Mouse (Mus musculus) megakaryocyte, adult 5-6 weeks (primary cell): ENCODE results near the gene Tmem210. TPM values are rescaled to one million over a fixed set of nuclear protein-coding genes. Genes with fewer than 3 reads are reported as not detected.
"Not testable (repeated sequence)": the region's sequence is repeated elsewhere in the genome, so short reads cannot be mapped to it uniquely, and the experiment has no call there.

Source experiments
- ATAC-seq: 2 replicates; pipeline ENCODE4 v1.8.0; 2016; ENCODE audit warnings: mild to moderate bottlenecking, inconsistent platforms; ENCODE audit not compliant: poor library complexity, severe bottlenecking
- total RNA-seq, 2 experiments: library from RNA; stranded (forward) in 1 of 2; stranded (reverse) in 1 of 2; fragments of 153-499, 151-499 nt in 1 of 2; fragments of 221-1000, 200-1000 nt in 1 of 2; gene quantifications; 2 replicates each; pipeline versions ENCODE4 v1.2.3 to v1.2.4; 2015 to 2017

Tmem210 gene
- total RNA-seq (2015): not detected in 2 replicates
- total RNA-seq (2017): not detected in 2 replicates

- no peak for ATAC-seq
Measured at GRCm38 (mm10) chr2:25287927-25288649, at the start of gene Tmem210. Tmem210 (plus strand) TSS chr2:25288145.

- no peak for ATAC-seq
Measured at GRCm38 (mm10) chr2:25239766-25240165, 48.2 kb upstream of the Tmem210 start.

- no peak for ATAC-seq
Measured at GRCm38 (mm10) chr2:25240310-25240709, 47.6 kb upstream of the Tmem210 start.

GRCm38 (mm10) chr2:25240723-25241437 lies 47.1 kb upstream of the Tmem210 start:
- peak; percentile 51 for ATAC-seq

- ATAC-seq: no peak
Measured at GRCm38 (mm10) chr2:25241438-25241775, 46.5 kb upstream of the Tmem210 start.

- ATAC-seq: no peak
Measured at GRCm38 (mm10) chr2:25242101-25242506, 45.8 kb upstream of the Tmem210 start, which contains the start of the genes Rnf208 and Cysrt1. Rnf208 (plus strand) TSS chr2:25242255. Cysrt1 (minus strand) TSS chr2:25242452.

GRCm38 (mm10) chr2:25243342-25243741 lies 44.6 kb upstream of the Tmem210 start:
- no peak for ATAC-seq

GRCm38 (mm10) chr2:25244144-25244543 lies 43.8 kb upstream of the Tmem210 start:
- no peak for ATAC-seq

- ATAC-seq: no peak
Measured at GRCm38 (mm10) chr2:25246183-25247072, 41.5 kb upstream of the Tmem210 start, which contains the start of gene AL732309.1. AL732309.1 (minus strand) TSS chr2:25246863.

GRCm38 (mm10) chr2:25252331-25252730 lies 35.6 kb upstream of the Tmem210 start:
- ATAC-seq: no peak

- ATAC-seq: peak; percentile 97
Measured at GRCm38 (mm10) chr2:25255284-25255779, 32.6 kb upstream of the Tmem210 start, which contains the start of gene Tmem203. Tmem203 (plus strand) TSS chr2:25255439.

GRCm38 (mm10) chr2:25256443-25257109 lies 31.4 kb upstream of the Tmem210 start:
- not testable (repeated sequence) for ATAC-seq

- not testable (repeated sequence) for ATAC-seq
Measured at GRCm38 (mm10) chr2:25257250-25257649, 30.7 kb upstream of the Tmem210 start.

GRCm38 (mm10) chr2:25258887-25259286 lies 29.1 kb upstream of the Tmem210 start:
- no peak for ATAC-seq

GRCm38 (mm10) chr2:25261870-25262269 lies 26.1 kb upstream of the Tmem210 start:
- no peak for ATAC-seq

- peak; percentile 96 for ATAC-seq
Measured at GRCm38 (mm10) chr2:25262291-25262767, 25.6 kb upstream of the Tmem210 start, which contains the start of gene Tprn. Tprn (plus strand) TSS chr2:25262618.

GRCm38 (mm10) chr2:25262795-25263622 lies 24.9 kb upstream of the Tmem210 start:
- ATAC-seq: peak; percentile 14; the same call in 1 of the 2 replicates

GRCm38 (mm10) chr2:25263623-25264285 lies 24.2 kb upstream of the Tmem210 start:
- no peak for ATAC-seq
